Mouse (Mus musculus) small intestine, adult 2 months (tissue): Measurements from ENCODE around the gene Abca8b. TPM values are rescaled to one million over a fixed set of nuclear protein-coding genes. Genes with fewer than 3 reads are reported as not detected.

Experiments
- H3K27ac ChIP-seq: fragments of 200-500 bp; 2 replicates; pipeline ENCODE4 v1.5.1; 2012; ENCODE audit warnings: low read depth, low read length, control low read depth, inconsistent platforms; ENCODE audit not compliant: insufficient read depth
- H3K27me3 ChIP-seq: fragments of 200-500 bp; 2 replicates; pipeline ENCODE4 v1.6.1; 2012; ENCODE audit warnings: mild to moderate bottlenecking, moderate library complexity, low read length, inconsistent platforms; ENCODE audit not compliant: control insufficient read depth, insufficient read depth
- H3K36me3 ChIP-seq: fragments of 200-500 bp; 2 replicates; pipeline ENCODE4 v1.6.1; 2012; ENCODE audit warnings: mild to moderate bottlenecking, low read length, control low read depth, inconsistent platforms; ENCODE audit not compliant: control insufficient read depth, insufficient read depth
- H3K4me1 ChIP-seq: fragments of 200-500 bp; 2 replicates; pipeline ENCODE4 v1.6.1; 2012; ENCODE audit warnings: low read length, inconsistent platforms, mixed read lengths; ENCODE audit not compliant: control insufficient read depth, insufficient read depth, insufficient read length
- H3K4me3 ChIP-seq: fragments of 200-500 bp; 2 replicates; pipeline ENCODE4 v1.5.1; 2012; ENCODE audit warnings: low read depth, mild to moderate bottlenecking, control low read depth, inconsistent platforms, low read length, moderate library complexity
- CTCF ChIP-seq: fragments of 200-500 bp; IDR thresholded peaks from 2 replicates; pipeline ENCODE4 v1.5.1; 2012; ENCODE audit warnings: low read depth, mild to moderate bottlenecking, control low read depth, inconsistent platforms, low read length, moderate library complexity, mixed read lengths; ENCODE audit not compliant: insufficient replicate concordance, insufficient read length; ENCODE audit errors: extremely low read depth
- POLR2A ChIP-seq: fragments of 200-500 bp; IDR thresholded peaks from 2 replicates; pipeline ENCODE4 v1.6.1; 2012; ENCODE audit warnings: low read depth, mild to moderate bottlenecking, control low read depth, inconsistent platforms, low read length, moderate library complexity
- WGBS: fragments of 180-500 bp; shearing (Covaris S2); methylation state at CpG from one replicate; pipeline ENCODE4 v1.1.7; 2018; 5-methylcytosine and 5-hydroxymethylcytosine counted together
- polyA plus RNA-seq: library from polyadenylated mRNA; depleted of rRNA; stranded (reverse); fragments of >200 nt; gene quantifications from 2 replicates; pipeline ENCODE4 v1.2.3, GENCODE M21; 2012

Gene Abca8b
- polyA plus RNA-seq, 1 experiment = 0.11 TPM

GRCm38 (mm10) chr11:109909801-109910200 lies 85.8 kb downstream of the Abca8b start:
- H3K27me3 ChIP-seq = no peaks in the 10 kb centered on the region
- H3K4me3 ChIP-seq = no peak overlapping the region
- no peak for TF ChIP-seq CTCF
- no peak for TF ChIP-seq POLR2A
- no peak overlapping the region for H3K27ac ChIP-seq
- no peaks in the 10 kb centered on the region for H3K36me3 ChIP-seq
- WGBS = 56% methylated on average over 2 of the region's 2 CpGs
- no peaks in the 10 kb centered on the region for H3K4me1 ChIP-seq

GRCm38 (mm10) chr11:109908207-109909031 lies 87.2 kb downstream of the Abca8b start:
- Histone ChIP-seq H3K4me1 (no peaks in the 10 kb centered on the region), H3K27me3 (no peaks in the 10 kb centered on the region), H3K36me3 (no peaks in the 10 kb centered on the region), H3K27ac (no peak overlapping the region), H3K4me3 (no peak overlapping the region)
- TF ChIP-seq POLR2A = no peak
- TF ChIP-seq CTCF = no peak
- 57% methylated on average over 10 of the region's 10 CpGs for WGBS

GRCm38 (mm10) chr11:109907508-109907907 lies 88.1 kb downstream of the Abca8b start:
- WGBS = 91% methylated on average over 2 of the region's 2 CpGs
- Histone ChIP-seq H3K4me1 (no peaks in the 10 kb centered on the region), H3K27ac (no peak overlapping the region), H3K36me3 (no peaks in the 10 kb centered on the region), H3K4me3 (no peak overlapping the region), H3K27me3 (no peaks in the 10 kb centered on the region)
- TF ChIP-seq POLR2A (no peak), CTCF (no peak)

GRCm38 (mm10) chr11:109902616-109903598 lies 92.7 kb downstream of the Abca8b start:
- Histone ChIP-seq H3K36me3 (no peaks in the 10 kb centered on the region), H3K27me3 (no peaks in the 10 kb centered on the region), H3K27ac (no peak overlapping the region), H3K4me3 (no peak overlapping the region), H3K4me1 (peaks cover 2% of the 10 kb centered on the region; the same call in 1 of the 2 replicates)
- TF ChIP-seq POLR2A (no peak), CTCF (no peak)
- 24% methylated on average over 6 of the region's 6 CpGs for WGBS

- H3K4me1 ChIP-seq = peaks cover 4% of the 10 kb centered on the region; the same call in 1 of the 2 replicates
- no peaks in the 10 kb centered on the region for H3K27me3 ChIP-seq
- no peak overlapping the region for H3K4me3 ChIP-seq
- H3K36me3 ChIP-seq = no peaks in the 10 kb centered on the region
- TF ChIP-seq POLR2A = no peak
- TF ChIP-seq CTCF = no peak
- WGBS = 45% methylated on average over 4 of the region's 4 CpGs
- no peak overlapping the region for H3K27ac ChIP-seq
Observed at GRCm38 (mm10) chr11:109900491-109901241, 95.0 kb downstream of the Abca8b start.

- WGBS = 40% methylated on average over 6 of the region's 6 CpGs
- peak overlapping the region; percentile 72 for H3K27ac ChIP-seq
- TF ChIP-seq POLR2A (no peak), CTCF (no peak)
Observed at GRCm38 (mm10) chr11:109898791-109899467, 96.7 kb downstream of the Abca8b start.

More at GRCm38 (mm10) chr11:109898791-109899467, 96.7 kb downstream of the Abca8b start:
- H3K36me3 ChIP-seq = no peaks in the 10 kb centered on the region
- peaks cover 10% of the 10 kb centered on the region; the same call in 1 of the 2 replicates for H3K4me1 ChIP-seq
- H3K27me3 ChIP-seq = no peaks in the 10 kb centered on the region; the same call in 1 of the 2 replicates
- no peak overlapping the region for H3K4me3 ChIP-seq
